Mouse (Mus musculus): ENCODE results near the gene Mettl3.

The Mettl3 gene

GRCm38 (mm10) chr14:52284191-52284590 lies 20.7 kb downstream of the Mettl3 start:
- DNase-seq (ENCODE audit: low spot score in 2 of 2) = no peak

- DNase-seq (ENCODE audit: low spot score in 2 of 2) = no peak
Measured at GRCm38 (mm10) chr14:52283629-52284028, 21.3 kb downstream of the Mettl3 start.

- no peak for DNase-seq (ENCODE audit: low spot score in 2 of 2)
Measured at GRCm38 (mm10) chr14:52279747-52280120, 25.2 kb downstream of the Mettl3 start.

- DNase-seq (ENCODE audit: low spot score in 2 of 2) = peak; percentile 97
Measured at GRCm38 (mm10) chr14:52278932-52279746, 25.8 kb downstream of the Mettl3 start, which contains the start of the genes Tox4 and Rab2b. Tox4 (plus strand) TSS chr14:52279146. Rab2b (minus strand) TSS chr14:52279545.

GRCm38 (mm10) chr14:52277210-52277609 lies 27.7 kb downstream of the Mettl3 start:
- no peak for DNase-seq (ENCODE audit: low spot score in 2 of 2)

GRCm38 (mm10) chr14:52272781-52273180 lies 32.1 kb downstream of the Mettl3 start:
- DNase-seq (ENCODE audit: low spot score in 2 of 2) = no peak

- peak; percentile 96 to 98 for DNase-seq (ENCODE audit: low spot score in 2 of 2)
Measured at GRCm38 (mm10) chr14:52257484-52258213, 47.3 kb downstream of the Mettl3 start, which contains the start of gene Chd8. Chd8 (minus strand) TSS chr14:52257780.

- no peak for DNase-seq (ENCODE audit: low spot score in 2 of 2)
Measured at GRCm38 (mm10) chr14:52256311-52257175, 48.4 kb downstream of the Mettl3 start.

GRCm38 (mm10) chr14:52246129-52246528 lies 58.8 kb downstream of the Mettl3 start:
- no peak for DNase-seq (ENCODE audit: low spot score in 2 of 2)
